Mouse (Mus musculus): Measurements from ENCODE around the gene Frmpd3.

DNA sequence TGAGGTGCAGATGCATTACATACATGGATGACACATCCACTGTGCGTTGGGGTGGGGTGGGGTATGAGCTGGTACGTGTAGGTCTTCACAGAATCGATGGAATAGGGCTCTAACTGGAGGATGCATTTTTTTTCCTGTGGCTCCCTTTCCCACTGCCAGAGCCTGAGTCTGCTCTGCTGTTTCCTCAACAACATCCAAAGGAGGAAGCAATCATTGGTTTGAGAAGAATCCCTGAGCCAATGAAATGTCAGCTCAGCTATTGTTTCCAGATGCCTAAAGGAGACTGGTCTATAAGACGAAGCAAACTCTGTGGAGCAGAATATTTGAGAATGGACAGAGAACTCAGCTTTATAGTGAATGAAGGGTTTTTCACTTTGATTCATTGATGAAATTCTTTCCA, 38.3 kb upstream of the Frmpd3 start:
- TF ChIP-seq CTCF (IDR thresholded peaks at IDR 0.05; ENCODE audit: borderline replicate concordance, extremely low read depth, insufficient read depth, insufficient read length): no peak
- TF ChIP-seq POLR2A (IDR thresholded peaks at IDR 0.05; ENCODE audit: borderline replicate concordance, extremely low read depth, insufficient read depth, insufficient read length, poor library complexity, severe bottlenecking): no peak
